Mouse (Mus musculus) large intestine, adult 2 months (tissue): ENCODE data around the gene Traf3. TPM values are rescaled to one million over a fixed set of nuclear protein-coding genes. Genes with fewer than 3 reads are reported as not detected.

Experiments
- DNase-seq: peaks from one replicate; pipeline ENCODE4 v3.0.0-alpha.2; 2012; ENCODE audit warnings: low read depth, low spot score
- WGBS: fragments of 180-500 bp; shearing (Covaris S2); methylation state at CpG from one replicate; pipeline ENCODE4 v1.1.7; 2018; 5-methylcytosine and 5-hydroxymethylcytosine counted together
- polyA plus RNA-seq: library from polyadenylated mRNA; depleted of rRNA; stranded (reverse); fragments of >200 nt; gene quantifications from 2 replicates; pipeline ENCODE4 v1.2.3, GENCODE M21; 2012

Gene Traf3
- polyA plus RNA-seq, 1 experiment: 11.5 TPM

DNA sequence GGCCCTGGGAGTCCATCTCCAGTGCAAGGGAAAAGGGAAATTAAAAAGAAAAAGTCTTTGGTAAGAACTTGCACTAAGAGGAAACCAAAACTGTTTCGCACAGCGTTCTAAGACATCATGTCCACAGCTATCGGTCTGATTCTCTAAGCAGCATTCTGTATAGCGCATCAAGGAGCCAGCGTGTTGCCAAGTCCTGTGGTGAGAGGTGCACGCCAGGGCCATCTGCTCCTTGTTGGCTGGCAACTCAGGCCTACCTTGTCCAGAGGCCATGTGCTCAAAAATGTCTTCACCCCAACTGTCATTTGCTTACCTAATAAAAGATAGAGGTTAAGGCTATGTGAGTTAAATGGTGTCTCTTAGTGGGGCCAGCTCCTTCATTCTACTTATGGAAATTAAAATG is 75.7 kb downstream of the Traf3 start:
- no peak for DNase-seq
- WGBS: 97% methylated on average over 6 of the region's 6 CpGs

DNA sequence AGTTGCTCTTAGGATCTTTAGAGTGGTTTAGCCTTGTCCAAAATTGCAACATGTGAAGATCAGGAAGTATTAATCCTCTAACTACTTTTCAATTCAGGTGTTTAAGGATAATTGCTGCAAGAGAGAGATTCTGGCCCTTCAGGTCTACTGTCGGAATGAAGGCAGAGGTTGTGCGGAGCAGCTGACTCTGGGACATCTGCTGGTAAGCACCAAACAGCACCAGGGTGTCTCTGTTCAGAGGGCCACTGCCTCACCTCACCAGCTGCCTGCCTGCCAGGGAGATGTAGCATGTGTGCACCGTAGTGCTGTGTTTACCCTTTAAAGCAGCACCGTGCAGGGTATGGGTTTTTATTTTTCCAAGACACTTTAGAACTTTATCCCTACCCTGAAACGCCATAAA is 76.2 kb downstream of the Traf3 start:
- DNase-seq: no peak
- WGBS: 95% methylated on average over 5 of the region's 5 CpGs

DNA sequence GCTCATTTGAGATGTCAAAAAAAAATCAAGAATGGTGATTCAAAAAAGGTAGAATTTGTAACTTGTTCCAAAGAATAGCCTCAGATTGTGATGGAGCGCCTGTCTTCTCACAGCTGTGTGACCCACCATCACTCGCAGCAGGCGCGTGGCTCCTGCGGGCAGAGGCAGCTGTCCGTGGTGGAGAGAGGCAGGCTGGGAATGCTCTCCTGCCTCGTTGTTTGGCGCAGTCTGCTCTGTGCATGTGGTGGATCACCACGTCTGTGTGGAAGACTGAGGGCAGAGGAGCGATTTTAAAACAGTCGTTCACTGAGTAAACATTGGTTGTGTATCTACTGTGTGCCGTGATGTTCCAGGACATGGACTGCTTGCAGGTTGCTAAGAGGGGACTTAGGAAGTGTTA is 77.6 kb downstream of the Traf3 start:
- 79% methylated on average over 12 of the region's 12 CpGs for WGBS
- DNase-seq: no peak

DNA sequence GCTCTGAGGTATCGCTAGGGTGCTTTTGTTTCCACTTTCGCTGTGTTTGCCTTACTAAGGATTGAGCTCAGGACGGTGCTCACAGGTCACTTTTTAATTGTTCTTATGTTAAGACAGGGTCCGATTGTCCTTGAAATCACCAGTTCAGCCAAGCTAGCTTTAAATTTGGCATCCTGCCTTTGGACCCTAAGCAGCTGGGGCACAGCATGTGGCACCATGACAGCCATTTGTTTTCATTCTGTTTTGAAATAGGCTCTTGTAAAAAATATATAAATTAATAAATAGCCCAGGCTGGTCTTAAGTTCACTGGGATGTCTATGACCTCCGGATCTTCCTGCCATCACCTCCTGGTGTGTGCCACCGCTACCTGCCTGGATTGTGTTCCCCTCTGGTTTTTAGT is 78.9 kb downstream of the Traf3 start:
- 91% methylated on average over 6 of the region's 6 CpGs for WGBS

DNA sequence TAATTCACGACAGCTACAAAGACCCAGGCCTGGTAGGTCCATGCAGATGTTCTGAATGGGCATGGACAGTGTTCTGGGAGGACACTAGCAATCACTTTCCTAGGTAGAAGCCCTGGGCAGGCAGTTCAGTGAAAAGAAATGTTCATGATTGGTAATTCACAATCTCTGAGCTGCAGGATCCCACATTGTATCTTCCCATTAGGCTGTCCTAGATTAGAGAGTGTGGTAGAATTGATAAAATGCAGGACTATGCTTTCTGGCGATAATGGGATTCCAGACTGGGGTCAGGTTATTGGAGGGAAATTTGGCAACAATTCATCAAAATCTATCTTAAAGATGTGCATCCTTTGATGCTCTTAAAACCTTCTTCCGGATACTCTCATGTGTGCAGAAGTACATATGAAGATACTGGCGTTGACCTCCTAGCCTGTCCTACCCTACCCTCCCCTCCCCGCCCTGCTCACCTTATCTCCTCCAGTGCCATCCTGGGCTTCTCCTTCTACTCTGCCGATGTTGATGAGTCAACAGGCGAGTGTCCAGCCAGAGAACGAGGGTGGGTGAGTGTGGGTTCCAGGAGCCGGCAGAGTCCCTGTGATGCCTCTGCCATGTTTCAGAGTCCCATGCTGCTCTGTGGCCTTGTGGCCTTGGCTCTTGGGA is 80.8 kb downstream of the Traf3 start:
- 90% methylated on average over 9 of the region's 9 CpGs for WGBS
- DNase-seq: no peak

More for the DNA sequence above, 78.9 kb downstream of the Traf3 start:
- no peak for DNase-seq

DNA sequence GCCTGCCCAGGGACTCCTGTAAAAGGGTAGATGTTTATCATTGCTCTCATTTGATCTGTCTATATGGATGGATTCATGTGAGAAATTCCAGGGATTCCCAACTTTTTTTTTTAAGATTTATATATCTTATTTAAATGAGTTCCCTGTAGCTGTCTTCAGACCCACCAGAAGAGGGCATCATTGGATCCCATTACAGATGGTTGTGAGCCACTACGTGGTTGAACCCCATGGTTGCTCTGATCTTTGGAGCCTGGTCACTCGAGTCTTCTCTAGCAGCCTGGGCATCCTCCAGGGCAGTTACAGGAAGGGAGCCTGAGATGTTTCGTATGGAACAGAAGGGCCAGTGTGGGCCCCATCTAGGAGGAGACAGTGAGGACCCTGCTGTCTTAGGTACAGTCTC is 82.9 kb downstream of the Traf3 start:
- 48% methylated on average over 3 of the region's 3 CpGs for WGBS
- no peak for DNase-seq

DNA sequence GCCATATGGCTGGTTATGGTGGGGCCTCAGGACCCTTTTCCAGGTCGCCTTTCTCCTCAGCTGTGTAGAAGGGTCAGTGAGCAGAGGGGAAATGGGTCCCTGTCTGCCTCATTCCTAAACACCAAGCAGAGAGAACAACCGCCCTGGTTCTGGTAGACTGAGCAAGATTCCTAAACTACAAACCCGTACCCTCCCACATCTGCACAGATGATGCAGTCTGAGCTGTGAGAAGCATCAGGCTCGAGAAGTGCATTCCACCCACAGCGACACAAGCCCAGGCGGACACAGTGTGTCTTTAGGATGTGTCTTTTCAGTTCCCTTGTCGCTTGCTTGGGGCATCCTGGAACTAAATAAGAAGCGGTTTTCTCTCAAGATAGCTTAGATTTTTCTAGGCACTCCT is 83.9 kb downstream of the Traf3 start:
- 93% methylated on average over 8 of the region's 8 CpGs for WGBS
- DNase-seq: no peak

DNA sequence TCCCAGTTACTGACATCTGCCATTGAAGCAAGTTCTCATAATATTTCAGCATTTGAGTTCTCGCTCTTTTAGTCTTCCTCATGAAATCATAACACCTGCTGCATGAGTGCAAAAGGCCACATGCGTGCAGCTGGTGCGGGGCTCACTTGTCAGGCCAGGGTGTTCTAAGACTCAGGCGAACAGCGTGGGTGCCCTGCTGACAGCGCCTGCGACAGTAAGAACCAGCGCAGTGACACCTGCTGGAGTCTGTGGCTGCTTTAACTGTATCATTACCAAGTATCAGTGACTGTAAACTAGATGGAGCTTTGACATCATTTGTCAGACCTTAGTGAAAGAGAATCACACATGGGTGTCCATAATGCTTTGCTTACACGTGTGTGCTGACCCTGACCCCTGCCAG is 85.1 kb downstream of the Traf3 start:
- DNase-seq: no peak
- WGBS: 78% methylated on average over 9 of the region's 9 CpGs

DNA sequence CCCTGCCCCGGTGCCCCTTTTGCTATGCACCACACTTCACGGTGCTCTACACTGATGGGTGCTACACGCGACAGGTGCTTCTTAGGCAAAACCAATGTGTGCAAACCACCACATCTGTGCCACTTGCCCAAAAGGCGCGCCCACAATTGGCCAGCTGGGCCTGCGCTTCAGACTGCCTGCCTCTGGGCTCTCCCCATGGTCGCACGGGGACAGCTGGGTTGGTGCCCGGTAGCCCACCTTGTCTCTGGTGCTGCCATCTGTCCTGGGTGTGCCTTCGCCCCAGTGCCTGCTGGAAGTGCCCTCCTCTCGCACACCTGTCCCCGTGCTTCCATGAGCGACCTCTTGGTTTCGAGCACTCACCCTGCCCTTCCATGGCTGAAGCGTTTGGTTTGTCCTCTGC is 97.5 kb downstream of the Traf3 start:
- whole genome bisulfite sequencing: 94% methylated on average over 16 of the region's 16 CpGs
- DNase-seq: no peak

DNA sequence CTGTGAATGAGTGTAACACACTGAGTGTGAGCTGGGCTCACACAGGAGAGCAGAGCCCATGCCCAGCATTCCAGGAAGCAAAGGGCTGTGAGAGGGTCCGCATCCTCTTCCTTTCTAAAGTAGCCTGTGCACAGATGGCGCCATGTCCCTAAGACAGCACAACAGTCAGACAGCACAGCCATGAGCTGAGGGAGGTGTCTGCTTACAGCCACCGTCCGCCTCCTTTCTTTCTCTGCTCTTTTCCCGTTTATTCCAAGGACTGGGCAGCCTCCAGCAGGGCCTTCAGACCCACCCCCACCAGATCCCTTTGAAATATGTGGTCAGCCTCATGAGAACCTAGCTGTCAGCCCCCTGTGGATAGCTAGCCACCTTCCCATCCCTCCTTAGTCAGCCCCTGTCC is 99.0 kb downstream of the Traf3 start:
- 82% methylated on average over 5 of the region's 5 CpGs for WGBS
- DNase-seq: no peak

DNA sequence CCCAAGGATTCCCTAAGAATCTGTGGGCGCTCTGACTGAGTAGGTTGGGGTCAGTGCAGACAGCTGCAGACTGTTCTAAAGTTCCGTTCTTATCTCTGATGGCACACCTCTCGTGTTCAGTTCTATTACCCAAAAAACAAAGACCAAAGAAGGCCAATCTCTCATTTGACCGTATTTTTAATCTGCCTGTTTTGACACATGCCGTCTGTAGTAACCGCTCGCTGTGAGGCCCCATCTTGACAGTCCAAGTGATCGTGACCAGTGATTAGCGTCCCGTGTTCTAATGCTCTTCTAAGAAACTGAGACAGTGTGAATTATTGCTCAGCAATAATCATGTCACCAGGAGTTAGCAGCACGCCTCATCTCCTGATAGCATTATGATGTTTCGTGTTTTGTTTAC is 100.4 kb downstream of the Traf3 start:
- 94% methylated on average over 12 of the region's 12 CpGs for WGBS
- DNase-seq: no peak

DNA sequence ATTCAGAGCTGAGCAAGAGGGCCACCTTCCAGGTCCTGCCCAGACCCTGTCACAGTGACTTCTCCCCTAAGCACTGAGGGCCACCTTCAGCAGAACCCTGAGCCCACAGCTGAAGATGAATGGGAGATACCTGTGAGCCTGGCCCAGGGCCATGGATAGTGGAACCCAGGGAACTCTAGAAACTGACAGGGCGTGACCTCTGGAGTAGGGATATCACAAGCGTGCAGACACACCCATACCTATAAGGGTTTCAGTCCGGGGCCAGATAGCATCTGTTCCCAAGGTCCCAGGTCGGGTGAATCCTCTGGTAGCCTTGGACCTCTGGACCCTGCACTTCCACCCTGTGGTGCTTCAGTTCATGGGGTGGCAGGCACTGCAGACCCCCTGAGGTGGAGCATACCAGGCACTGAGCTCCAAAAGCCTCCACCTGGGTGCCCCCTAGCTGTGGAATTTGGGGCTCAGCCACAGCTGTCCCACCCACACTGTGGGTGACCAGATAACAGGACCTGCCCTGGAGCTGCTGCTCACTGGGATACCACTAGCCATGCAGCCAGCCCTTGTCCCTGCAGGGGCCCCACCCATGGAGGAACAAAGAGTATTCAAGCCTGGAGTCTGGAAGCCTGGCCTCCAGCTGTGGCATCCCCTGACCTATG is 101.6 kb downstream of the Traf3 start:
- 42% methylated on average over 4 of the region's 4 CpGs for WGBS
- DNase-seq: no peak

DNA sequence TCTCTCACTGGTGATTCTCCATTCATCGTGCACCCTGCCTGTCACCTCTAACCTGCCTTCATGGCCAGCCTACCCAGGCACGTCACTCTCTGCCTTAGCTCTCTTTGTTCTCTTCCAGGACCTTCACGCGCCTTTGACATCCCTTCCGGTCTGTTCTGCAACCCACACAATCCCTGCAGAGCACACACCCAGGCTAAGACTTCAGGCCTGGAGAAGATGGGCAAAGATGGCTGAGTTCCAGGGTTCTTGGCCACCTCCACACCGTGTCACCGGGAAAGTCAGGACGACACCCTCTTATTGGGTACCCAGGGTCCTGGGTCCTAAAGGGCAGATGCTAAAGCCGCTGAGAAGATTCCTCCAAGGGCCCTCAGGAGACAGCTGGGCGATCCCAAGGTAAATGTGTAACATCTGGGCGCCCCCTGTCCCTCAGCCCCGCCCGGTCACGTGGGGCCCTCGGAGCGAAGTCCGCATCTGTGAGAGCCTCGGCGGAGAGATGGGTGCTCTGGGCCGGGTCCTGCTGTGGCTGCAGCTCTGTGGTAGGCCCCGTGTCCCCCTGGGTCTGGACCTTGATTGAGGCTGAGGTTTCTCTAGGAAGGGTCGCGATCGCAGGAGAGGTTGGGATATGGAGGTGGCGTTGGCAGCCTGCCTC is 104.6 kb downstream of the Traf3 start, which contains the start of gene Amn:
Amn (plus strand) TSS at position 467 of the 649 bp plus-strand sequence.
- no peak for DNase-seq
- WGBS: 15% methylated on average over 25 of the region's 25 CpGs

DNA sequence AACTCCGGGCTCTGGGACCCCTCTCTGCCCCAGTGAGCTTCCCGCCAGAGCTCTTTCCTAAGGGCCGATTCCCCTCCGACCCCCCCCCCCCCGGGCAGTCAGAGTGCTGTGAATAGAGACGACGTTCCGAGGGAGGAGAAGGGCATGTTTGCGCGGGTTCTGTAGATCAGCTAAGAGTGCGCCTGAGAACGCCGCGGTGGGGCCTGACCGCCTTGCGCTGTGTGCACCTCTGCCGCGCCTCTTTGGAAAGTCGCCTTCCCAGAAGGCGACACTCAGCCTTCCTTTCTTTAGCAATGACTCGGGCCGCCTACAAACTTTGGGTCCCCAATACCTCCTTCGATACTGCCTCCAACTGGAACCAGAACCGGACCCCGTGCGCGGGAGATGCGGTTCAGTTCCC is 105.2 kb downstream of the Traf3 start:
- 5% methylated on average over 28 of the region's 28 CpGs for WGBS
- DNase-seq: no peak

DNA sequence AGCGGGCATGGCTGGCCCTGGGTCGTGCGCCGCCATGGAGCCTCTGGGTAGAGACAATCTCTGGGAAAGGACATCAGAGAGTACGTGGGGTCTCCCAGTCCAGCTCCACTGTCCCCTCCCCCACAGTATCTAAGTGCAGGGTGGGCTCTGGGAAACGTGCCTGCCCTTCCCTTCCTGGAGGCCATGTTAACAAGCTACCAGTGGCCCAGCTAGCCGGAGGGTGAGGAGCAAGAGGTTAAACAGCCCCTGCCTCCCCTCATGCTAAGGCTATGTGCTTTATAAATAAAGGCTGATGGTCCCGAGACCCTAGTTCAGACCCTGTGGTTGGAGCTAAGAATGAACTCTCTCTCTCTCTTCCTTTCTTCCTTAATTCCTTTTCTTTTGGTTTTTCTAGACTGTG is 105.8 kb downstream of the Traf3 start:
- 35% methylated on average over 8 of the region's 8 CpGs for WGBS
- no peak for DNase-seq

DNA sequence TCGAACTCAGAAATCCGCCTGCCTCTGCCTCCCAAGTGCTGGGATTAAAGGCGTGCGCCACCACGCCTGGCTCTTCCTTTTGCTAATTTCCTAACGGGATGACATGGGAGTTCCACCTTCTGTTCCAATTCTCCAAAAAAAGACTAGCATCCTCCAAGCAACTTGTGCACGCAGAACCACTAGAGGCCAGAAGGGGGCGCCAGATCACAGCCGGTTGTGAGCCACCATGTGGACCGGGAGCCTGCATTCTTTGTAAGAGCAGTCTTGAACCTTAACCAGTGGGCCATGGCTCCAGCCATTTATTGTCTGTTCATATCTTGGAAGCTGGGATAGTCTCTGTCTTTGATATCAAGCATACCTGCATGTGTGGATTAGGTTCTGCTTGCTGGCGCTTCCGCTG is 106.2 kb downstream of the Traf3 start:
- WGBS: 26% methylated on average over 12 of the region's 12 CpGs
- peak; percentile 31 for DNase-seq

DNA sequence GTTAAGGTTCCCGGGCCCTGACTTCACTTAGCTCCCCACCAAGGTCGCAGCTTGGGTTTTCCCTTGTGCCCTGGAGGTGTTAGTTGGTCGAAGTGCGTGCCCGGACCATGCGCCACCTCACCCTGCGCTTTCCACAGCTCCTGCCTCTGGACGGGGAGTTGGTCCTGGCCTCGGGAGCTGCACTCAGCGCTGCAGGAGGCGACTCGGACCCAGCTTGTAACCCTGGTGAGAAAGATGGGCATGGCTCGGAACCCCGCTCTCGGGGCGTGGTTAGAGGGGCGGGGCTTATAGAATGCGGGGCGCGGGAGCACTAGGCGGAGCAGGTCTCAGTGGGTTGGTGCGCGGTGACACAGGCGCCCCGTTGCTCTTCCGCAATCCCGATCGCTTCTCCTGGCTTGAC is 107.8 kb downstream of the Traf3 start:
- 22% methylated on average over 28 of the region's 28 CpGs for WGBS
- no peak for DNase-seq

DNA sequence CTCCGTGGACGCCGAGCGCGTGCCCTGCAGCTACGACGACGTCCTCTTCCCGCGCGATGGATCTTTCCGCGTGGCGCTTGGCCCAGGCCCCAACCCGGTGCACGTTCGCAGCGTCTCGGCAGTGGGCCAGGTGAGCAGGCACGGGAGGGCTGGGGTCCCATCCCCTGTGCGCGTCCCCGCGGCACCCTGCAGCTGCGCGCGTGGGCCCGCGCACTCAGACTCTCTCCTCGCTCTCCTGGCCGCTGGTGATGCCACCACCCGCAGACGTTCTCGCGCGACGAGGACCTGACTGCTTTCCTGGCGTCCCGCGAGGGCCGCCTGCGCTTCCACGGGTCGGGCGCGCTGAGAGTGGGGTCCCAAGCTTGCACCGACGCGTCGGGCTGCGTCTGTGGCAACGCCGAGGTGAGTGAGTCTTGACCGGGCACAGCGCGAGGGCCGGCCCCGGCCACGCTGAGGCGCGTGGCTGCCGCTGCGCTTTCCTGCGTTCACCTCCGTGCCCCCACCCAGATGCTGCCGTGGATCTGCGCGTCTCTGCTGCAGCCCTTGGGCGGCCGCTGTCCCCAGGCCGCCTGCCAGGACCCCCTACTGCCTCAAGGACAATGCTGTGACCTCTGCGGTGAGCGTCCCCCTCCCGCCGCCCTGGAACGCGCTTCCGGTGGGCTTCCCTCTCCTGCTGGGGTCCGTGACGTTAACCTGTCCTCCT is 108.4 kb downstream of the Traf3 start:
- no peak for DNase-seq
- WGBS: 26% methylated on average over 80 of the region's 80 CpGs

DNA sequence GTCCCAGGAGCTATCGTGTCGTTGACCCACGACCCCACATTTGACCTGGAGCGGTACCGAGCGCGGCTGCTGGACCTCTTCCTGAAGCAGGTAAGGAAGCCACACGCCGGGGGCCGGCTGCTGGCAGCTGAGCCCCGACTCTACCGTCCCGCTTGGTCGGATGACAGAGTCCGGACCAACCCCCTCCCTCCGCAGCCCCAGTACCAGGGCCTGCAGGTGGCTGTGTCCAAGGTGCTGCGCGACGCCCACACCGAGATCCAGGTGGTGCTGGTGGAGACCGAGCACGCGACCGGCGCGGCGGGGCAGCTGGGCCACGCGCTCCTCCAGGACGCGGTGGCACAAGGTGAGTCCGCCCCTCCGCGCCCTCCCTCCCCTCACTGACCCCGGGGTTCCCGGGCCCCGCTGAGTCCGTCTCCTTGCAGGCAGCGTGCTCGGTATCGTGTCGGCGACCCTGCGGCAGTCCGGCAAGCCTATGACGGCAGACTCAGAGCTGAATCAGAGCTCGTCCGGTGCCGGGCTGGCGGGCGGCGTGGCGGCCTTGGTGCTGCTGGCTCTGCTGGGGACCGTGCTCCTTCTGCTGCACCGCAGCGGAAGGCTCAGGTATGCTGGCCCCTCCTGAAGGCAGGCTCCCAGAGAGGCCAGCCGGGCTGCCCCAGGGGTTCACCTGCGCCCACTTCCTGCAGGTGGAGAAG is 109.1 kb downstream of the Traf3 start:
- DNase-seq: no peak
- WGBS: 35% methylated on average over 58 of the region's 58 CpGs

DNA sequence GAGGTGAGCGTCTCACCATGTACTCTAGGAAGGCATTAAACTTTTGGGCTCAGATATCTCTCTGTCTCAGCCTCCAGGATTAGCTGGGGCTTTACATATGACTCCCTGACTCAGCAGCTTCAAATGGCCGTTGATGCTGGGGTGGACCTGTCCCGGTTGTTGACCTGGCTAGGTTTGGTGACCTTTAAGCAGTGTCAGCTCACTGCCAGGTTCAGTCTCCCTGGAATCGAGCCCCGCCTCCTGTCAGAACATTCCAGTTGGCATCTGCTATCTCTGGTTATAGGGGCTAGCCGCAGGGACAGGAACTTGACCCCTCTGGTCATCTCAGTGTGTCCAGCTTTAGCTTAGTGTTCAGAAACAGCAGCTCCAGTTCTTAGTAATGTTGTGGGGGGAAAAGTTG is 110.2 kb downstream of the Traf3 start:
- DNase-seq: no peak
- 58% methylated on average over 6 of the region's 6 CpGs for WGBS
